Comparison of ENCODE assay signal across 9 mouse cellular contexts in genomic region chr2:27327076-27327475, GRCm38 (mm10).
DNase-seq lines count a peak whose midpoint lies in the region; ATAC-seq lines count a peak whose summit lies in the region.
"Had no signal": no experiment of that assay in that cellular context is flagged by ENCODE, and none has a peak within 500 bp of the region (broad histone marks: within the 10 kb centered on the region; RNA-seq: fewer than 3 reads in every experiment).

No protein-coding gene starts in this region.

- H3K27me3 ChIP-seq in hindbrain, embryonic 10.5 days (ENCODE audit: insufficient read depth, poor library complexity, severe bottlenecking) = no peaks in the 10 kb centered on the region
- H3K27me3 ChIP-seq in hindbrain, embryonic 13.5 days = no peaks in the 10 kb centered on the region
- H3K27me3 ChIP-seq in forebrain, embryonic 16.5 days (replicated peaks; ENCODE audit: control insufficient read depth, insufficient read depth, low read length) = no peaks in the 10 kb centered on the region
- H3K27me3 ChIP-seq: embryonic facial prominence, embryonic 15.5 days had no signal

- no peaks in the 10 kb centered on the region for H3K9me3 ChIP-seq in hindbrain, embryonic 10.5 days
- H3K9me3 ChIP-seq in hindbrain, embryonic 13.5 days = no peaks in the 10 kb centered on the region
- no peaks in the 10 kb centered on the region for H3K9me3 ChIP-seq in forebrain, embryonic 16.5 days (ENCODE audit: control insufficient read depth, low read length)
- H3K9me3 ChIP-seq: embryonic facial prominence, embryonic 15.5 days had no signal

- no peak overlapping the region for H3K9ac ChIP-seq in hindbrain, embryonic 13.5 days
- no peak overlapping the region for H3K9ac ChIP-seq in forebrain, embryonic 16.5 days (replicated peaks; ENCODE audit: low read depth, low read length)
- H3K9ac ChIP-seq: embryonic facial prominence, embryonic 15.5 days had no signal

- H3K4me3 ChIP-seq in hindbrain, embryonic 10.5 days = no peak overlapping the region
- H3K4me3 ChIP-seq in hindbrain, embryonic 13.5 days = no peak overlapping the region
- H3K4me3 ChIP-seq in forebrain, embryonic 16.5 days (replicated peaks; ENCODE audit: low read length) = no peak overlapping the region
- H3K4me3 ChIP-seq: embryonic facial prominence, embryonic 15.5 days had no signal

- ATAC-seq in hindbrain, embryonic 13.5 days (ENCODE audit: low FRiP score) = no peak
- no peak for ATAC-seq in forebrain, embryonic 16.5 days
- no peak for ATAC-seq in frontal cortex, adult (ENCODE audit: low TSS enrichment)

- no peaks in the 10 kb centered on the region for H3K36me3 ChIP-seq in hindbrain, embryonic 10.5 days
- no peaks in the 10 kb centered on the region for H3K36me3 ChIP-seq in hindbrain, embryonic 13.5 days
- H3K36me3 ChIP-seq in forebrain, embryonic 16.5 days (ENCODE audit: control insufficient read depth, insufficient read depth) = no peaks in the 10 kb centered on the region
- H3K36me3 ChIP-seq: embryonic facial prominence, embryonic 15.5 days had no signal

- WGBS in hindbrain, embryonic 10.5 days = 76% methylated on average over 6 of the region's 6 CpGs
- 87% methylated on average over 6 of the region's 6 CpGs for WGBS in hindbrain, embryonic 13.5 days
- WGBS in forebrain, embryonic 16.5 days = 90% methylated on average over 6 of the region's 6 CpGs

- no peak overlapping the region for H3K4me2 ChIP-seq in hindbrain, embryonic 13.5 days
- no peak overlapping the region for H3K4me2 ChIP-seq in forebrain, embryonic 16.5 days (ENCODE audit: low read length)
- H3K4me2 ChIP-seq: embryonic facial prominence, embryonic 15.5 days had no signal

- peaks cover 96% of the 10 kb centered on the region for H3K4me1 ChIP-seq in hindbrain, embryonic 10.5 days (replicated peaks)
- peaks cover 94% of the 10 kb centered on the region for H3K4me1 ChIP-seq in hindbrain, embryonic 13.5 days (replicated peaks)
- peaks cover 11% of the 10 kb centered on the region for H3K4me1 ChIP-seq in forebrain, embryonic 16.5 days (replicated peaks; ENCODE audit: control insufficient read depth, insufficient read depth, low read length)

- DNase-seq in hindbrain, embryonic 10.5 days (ENCODE audit: low spot score) = no peak
- peak; percentile 14 for DNase-seq in ZHBTc4 (ENCODE audit: low read depth, low spot score)
- DNase-seq in heart, postnatal 36 days = peak; percentile 29 to 44
- DNase-seq in lung, postnatal 36 days = peak; percentile 65
- DNase-seq in layer of hippocampus, postnatal 36 days = no peak

- intact Hi-C loops in heart, postnatal 36 days (cut with DNase I) = no loop called here

- peak overlapping the region; percentile 60 for H3K27ac ChIP-seq in hindbrain, embryonic 10.5 days
- no peak overlapping the region for H3K27ac ChIP-seq in hindbrain, embryonic 13.5 days
- H3K27ac ChIP-seq in forebrain, embryonic 16.5 days (ENCODE audit: low read length) = no peak overlapping the region
- H3K27ac ChIP-seq: embryonic facial prominence, embryonic 15.5 days had no signal

Comparison
In these comparisons a context has a peak if more than half of its experiments do, and no peak if none do; other contexts are left out.
1. DNase-seq: peak in ZHBTc4 (single experiment), heart, postnatal 36 days (2 of 2) and lung, postnatal 36 days (single experiment); none in hindbrain, embryonic 10.5 days (single experiment) and layer of hippocampus, postnatal 36 days (0 of 2).